Mouse (Mus musculus): Measurements from ENCODE around the gene Prkcg. TPM values are rescaled to one million over a fixed set of nuclear protein-coding genes. Genes with fewer than 3 reads are reported as not detected.
"Not testable (repeated sequence)": the region's sequence is repeated elsewhere in the genome, so short reads cannot be mapped to it uniquely, and the experiment has no call there.

Prkcg gene
- total RNA-seq, 2 experiments from 2014 or later, result 1.3 to 3.1 TPM

DNA sequence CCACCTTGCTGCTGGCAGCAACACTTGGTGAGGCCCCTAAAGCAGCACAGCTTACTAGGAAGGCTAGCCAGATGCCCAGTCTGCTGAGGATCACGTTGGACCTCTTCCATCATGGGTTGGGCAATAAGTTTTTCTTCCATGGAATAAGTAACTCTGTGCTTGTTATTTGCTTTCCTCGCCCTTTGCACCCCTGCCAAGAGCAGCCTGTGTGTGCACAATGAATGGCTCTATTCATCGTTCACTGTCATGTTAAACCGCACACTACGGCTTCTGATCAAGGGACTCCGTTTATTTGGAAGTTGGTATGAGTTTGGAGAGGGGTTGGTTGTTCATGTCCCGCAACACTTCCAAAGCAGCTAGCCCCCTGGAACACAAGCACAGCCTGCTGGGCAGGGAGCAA lies 1.8 kb upstream of the Prkcg start:
- intact Hi-C loops (cut with DNase I), result no loop called here
- DNase-seq (ENCODE audit: low spot score), result no peak

- intact Hi-C loops (cut with DNase I), result no loop called here
Observed at GRCm38 (mm10) chr7:3290257-3291033, 1.5 kb downstream of the Prkcg start.

GRCm38 (mm10) chr7:3291197-3291596 lies 2.2 kb downstream of the Prkcg start:
- intact Hi-C loops (cut with DNase I), result no loop called here
- DNase-seq (ENCODE audit: low spot score), result peak; percentile 44

More at GRCm38 (mm10) chr7:3290257-3291033, 1.5 kb downstream of the Prkcg start:
- DNase-seq (ENCODE audit: low spot score), result peak; percentile 99

GRCm38 (mm10) chr7:3291764-3292163 lies 2.8 kb downstream of the Prkcg start:
- intact Hi-C loops (cut with DNase I), result loop anchor here (2.0 kb wide), 1 partner anchor 17 kb away; no protein-coding TSS in a partner anchor

DNA sequence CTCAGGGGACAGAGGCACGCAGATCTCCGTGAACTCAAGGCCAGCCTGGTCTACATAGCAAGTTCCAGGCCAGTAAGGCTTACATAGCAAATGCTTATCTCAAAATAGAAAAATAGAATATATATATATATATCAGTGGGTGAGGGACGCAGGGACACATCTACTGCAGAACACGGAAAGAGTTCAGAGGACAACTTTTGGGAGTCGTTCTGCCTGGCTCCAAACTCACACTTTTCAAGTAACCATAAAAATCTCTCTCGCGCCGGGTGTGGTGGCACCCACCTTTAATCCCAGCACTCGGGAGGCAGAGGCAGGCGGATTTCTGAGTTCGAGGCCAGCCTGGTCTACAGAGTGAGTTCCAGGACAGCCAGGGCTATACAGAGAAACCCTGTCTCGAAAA lies 3.3 kb downstream of the Prkcg start:
- intact Hi-C loops (cut with DNase I), result loop anchor here (2.0 kb wide), 1 partner anchor 17 kb away; no protein-coding TSS in a partner anchor
- DNase-seq (ENCODE audit: low spot score), result not testable (repeated sequence)

More at GRCm38 (mm10) chr7:3291764-3292163, 2.8 kb downstream of the Prkcg start:
- no peak for DNase-seq (ENCODE audit: low spot score)

DNA sequence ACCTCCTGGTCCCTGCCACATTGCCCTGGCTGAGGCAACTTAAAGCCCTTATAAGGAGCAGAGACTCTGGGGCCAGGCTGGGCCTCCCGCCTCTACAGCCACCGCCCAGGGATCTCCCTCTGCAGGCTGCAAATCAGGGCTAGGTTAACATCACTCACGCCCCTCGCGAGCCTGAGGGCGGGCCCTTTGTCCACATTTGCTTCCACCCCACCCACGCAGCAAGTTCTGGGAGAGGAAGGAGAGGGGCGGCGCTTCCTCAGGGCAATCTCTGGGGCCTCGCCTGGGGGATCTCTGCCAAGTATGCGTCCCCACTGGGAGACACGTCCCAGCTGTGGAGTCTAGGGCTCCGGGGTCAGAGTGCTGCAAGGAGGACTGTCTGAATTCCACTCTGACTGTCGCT lies 3.8 kb downstream of the Prkcg start:
- intact Hi-C loops (cut with DNase I), result loop anchor here (2.0 kb wide), 1 partner anchor 18 kb away; no protein-coding TSS in a partner anchor
- peak; percentile 99 for DNase-seq (ENCODE audit: low spot score)

GRCm38 (mm10) chr7:3294794-3295193 lies 5.8 kb downstream of the Prkcg start:
- DNase-seq (ENCODE audit: low spot score), result no peak
- intact Hi-C loops (cut with DNase I), result no loop called here

- DNase-seq (ENCODE audit: low spot score), result no peak
- intact Hi-C loops (cut with DNase I), result no loop called here
Observed at GRCm38 (mm10) chr7:3295321-3296110, 6.5 kb downstream of the Prkcg start.

GRCm38 (mm10) chr7:3296711-3297110 lies 7.7 kb downstream of the Prkcg start:
- intact Hi-C loops (cut with DNase I), result no loop called here
- no peak for DNase-seq (ENCODE audit: low spot score)

DNA sequence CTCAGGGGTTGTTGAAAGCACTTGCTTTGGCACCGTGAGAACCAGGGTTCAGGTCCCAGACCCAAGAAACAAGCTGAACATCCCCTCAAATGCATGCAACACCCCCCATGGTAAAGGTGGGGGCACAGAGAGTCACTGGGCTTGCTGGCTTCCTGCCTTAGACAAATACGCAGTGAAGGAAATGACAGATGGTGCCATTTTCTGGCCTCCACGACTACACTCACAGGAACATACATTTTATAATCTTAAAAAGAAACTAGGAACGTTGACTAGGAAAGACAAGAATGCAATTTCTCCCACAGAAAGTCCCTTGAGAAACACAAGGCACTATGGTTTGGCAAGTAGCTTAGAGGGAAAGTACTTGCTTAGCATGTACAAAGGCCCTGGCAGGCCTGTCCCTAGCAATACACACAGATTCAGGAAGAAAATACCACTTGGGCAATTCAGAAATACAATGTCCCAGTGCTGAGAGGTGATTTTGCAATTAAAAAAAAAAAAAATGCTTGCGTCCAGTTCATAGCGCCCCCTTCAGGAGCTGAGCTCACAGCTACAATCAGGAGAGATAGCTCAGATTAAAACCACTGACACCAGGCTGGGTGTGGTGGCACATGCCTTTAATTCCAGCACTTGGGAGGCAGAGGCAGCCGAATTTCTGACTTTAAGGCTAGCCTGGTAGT lies 11.1 kb downstream of the Prkcg start:
- intact Hi-C loops (cut with DNase I), result loop anchor here (5.0 kb wide), 2 partner anchors 33 to 78 kb away; no protein-coding TSS in a partner anchor
- no peak for DNase-seq (ENCODE audit: low spot score)

DNA sequence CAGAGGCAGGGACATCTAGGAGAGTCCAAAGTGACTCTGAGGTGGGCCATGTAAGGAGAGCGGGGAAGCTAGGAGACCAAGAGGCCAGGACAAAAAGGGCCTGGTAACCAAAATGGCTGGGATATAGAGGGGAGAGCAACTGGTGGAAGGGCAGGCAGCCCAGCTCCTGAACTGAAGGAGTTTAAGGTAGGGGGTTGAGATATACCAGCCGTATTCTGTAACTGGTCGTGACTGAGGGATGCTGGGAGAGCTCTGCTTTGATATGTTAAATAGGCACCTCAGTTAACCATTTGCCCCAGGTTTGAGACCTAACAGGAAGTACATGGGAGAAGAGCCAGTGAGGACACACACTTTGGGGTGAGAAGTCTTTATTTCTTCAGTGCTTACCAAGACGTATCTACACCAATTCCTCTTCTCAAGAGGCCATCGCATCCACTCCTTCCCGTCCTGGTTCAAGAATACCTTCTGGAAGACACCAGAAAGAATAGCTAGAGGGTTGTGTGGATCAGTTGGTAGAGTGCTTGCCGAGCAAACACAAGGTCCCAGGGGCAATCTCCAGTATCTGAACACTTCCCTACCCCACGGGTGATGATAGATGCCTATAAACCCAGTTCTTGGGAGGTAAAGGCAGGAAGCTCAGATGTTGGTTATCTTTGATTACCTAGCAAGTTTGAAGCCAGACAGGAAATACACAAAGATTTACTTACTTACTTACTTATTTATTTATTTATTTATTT lies 12.1 kb downstream of the Prkcg start:
- DNase-seq (ENCODE audit: low spot score), result no peak
- intact Hi-C loops (cut with DNase I), result loop anchor here (5.0 kb wide), 2 partner anchors 34 to 79 kb away; no protein-coding TSS in a partner anchor

DNA sequence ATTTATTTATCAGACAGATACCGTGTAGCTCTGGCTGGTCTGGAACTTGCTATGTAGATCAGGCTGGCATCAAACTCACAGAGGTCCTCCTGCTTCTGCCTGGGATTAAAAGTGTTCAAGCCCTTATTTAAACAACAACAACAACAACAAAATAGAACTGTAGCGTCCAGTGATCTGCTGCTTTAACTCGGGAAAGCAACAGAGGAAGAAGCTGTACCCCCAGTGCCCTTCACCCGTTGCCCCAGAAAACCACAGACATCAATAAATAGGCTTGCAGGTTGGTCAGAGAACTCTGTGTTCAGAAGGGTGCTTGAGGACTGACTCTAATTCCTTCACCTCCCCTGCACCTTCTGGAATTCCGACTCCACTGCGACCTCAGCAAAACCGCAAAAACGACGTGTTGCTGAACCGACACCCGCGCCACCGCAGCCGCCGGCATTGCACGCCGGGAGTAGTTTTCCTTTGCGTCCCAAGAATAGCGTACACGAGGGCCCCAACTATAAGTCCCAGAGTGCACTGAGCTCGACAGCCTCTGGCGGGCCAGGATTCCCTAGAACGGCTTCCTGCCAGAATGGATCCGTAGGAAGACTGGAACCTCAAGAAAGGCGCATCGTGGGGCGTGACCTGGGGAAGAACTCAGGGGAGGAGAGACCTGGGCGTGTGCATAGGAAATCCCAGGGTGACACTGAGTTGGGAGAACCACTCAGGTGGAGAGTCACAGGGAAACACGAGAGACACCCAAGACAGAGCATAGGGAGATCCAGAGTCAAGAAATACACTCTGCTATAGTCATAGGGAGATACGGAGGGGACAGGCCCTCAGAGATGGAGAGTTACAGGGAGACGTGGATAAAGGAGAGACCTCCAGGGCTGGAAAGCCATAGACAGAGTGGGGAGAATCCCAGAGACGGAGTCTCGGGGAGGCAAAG lies 12.9 kb downstream of the Prkcg start:
- DNase-seq (ENCODE audit: low spot score), result peak; percentile 17
- intact Hi-C loops (cut with DNase I), result loop anchor here (2.0 to 5.0 kb wide), 3 partner anchors 35 to 80 kb away; no protein-coding TSS in a partner anchor

GRCm38 (mm10) chr7:3302556-3303275 lies 13.7 kb downstream of the Prkcg start:
- DNase-seq (ENCODE audit: low spot score), result no peak
- intact Hi-C loops (cut with DNase I), result loop anchor here (2.0 to 5.0 kb wide), 3 partner anchors 35 to 80 kb away; no protein-coding TSS in a partner anchor

DNA sequence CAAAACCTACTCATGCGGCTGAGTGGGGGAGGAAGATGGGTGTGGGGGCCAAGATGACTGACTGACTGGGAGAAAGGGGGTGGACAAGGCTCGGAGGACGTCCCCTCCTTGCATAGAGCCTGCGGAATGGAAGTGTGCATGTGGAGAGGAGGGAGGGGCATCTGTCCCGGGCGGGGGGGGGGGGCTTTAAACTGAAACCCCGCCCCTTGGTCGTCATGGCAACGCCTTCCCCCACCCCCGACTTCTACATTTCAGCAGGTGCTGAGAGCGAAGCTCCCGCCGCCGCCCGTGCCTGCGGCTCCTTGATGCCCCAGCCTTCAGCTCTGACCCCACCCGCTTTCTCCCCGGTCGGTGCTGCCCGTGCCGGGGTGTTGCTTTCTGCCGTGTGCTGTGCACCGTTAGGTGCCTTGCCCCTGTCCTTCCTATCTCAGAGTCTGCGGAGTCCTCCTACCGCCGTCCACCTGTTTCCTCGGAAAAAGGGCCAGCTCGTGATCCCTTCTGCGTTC lies 14.3 kb downstream of the Prkcg start:
- no peak for DNase-seq (ENCODE audit: low spot score)
- intact Hi-C loops (cut with DNase I), result loop anchor here (2.0 to 5.0 kb wide), 3 partner anchors 36 to 81 kb away; no protein-coding TSS in a partner anchor

DNA sequence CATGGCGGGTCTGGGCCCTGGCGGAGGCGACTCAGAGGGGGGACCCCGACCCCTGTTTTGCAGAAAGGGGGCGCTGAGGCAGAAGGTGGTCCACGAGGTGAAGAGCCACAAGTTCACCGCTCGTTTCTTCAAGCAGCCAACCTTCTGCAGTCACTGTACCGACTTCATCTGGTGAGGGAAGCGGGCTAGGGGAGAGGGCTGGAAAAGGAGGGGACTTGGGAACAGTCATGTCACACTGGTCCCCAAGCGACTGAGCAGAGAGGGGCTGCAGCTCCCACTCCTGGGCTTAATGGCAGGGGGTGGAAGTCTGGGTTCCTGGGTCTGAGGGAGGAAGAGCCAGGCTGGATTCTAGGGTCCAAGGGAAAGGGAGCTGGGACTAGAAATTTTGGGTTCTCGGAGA lies 14.8 kb downstream of the Prkcg start:
- DNase-seq (ENCODE audit: low spot score), result no peak
- intact Hi-C loops (cut with DNase I), result loop anchor here (2.0 to 5.0 kb wide), 3 partner anchors 36 to 81 kb away; no protein-coding TSS in a partner anchor

GRCm38 (mm10) chr7:3304298-3304697 lies 15.3 kb downstream of the Prkcg start:
- no peak for DNase-seq (ENCODE audit: low spot score)
- intact Hi-C loops (cut with DNase I), result loop anchor here (5.0 kb wide), 2 partner anchors 37 to 82 kb away; no protein-coding TSS in a partner anchor

- intact Hi-C loops (cut with DNase I), result no loop called here
- DNase-seq (ENCODE audit: low spot score), result no peak
Observed at GRCm38 (mm10) chr7:3306400-3306799, 17.4 kb downstream of the Prkcg start.
